Mouse (Mus musculus): ENCODE results near the gene Lrrk1. TPM values are rescaled to one million over a fixed set of nuclear protein-coding genes. Genes with fewer than 3 reads are reported as not detected.

The Lrrk1 gene
- polyA plus RNA-seq, 1 experiment from 2014 or later = 6.7 TPM

DNA sequence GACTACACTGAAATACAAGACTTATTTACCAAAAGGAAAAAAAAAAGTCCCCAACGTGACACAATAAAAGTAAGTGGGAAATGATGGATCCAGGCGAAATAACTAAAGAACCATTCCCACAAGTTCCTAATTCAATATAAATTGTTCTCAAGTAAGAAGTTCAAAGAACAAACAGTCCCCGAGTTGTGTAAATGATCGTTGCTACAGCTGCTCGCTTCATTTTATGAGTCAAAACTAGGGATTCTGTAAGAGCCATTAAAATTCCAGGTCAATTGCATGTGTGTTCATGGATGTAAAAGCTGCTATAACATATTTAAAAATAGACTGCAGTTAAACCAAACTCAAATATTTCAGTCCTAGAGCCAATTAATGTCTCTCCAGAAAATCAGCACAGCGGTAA lies 70.0 kb downstream of the Lrrk1 start:
- Histone ChIP-seq H3K36me3 (ENCODE audit: control insufficient read depth, insufficient read depth) (no peaks in the 10 kb centered on the region; the same call in 1 of the 2 replicates), H3K27ac (ENCODE audit: low read length) (no peak overlapping the region), H3K27me3 (ENCODE audit: control insufficient read depth, insufficient read depth, low read depth, low read length) (no peaks in the 10 kb centered on the region), H3K4me3 (ENCODE audit: low read depth, low read length) (no peak overlapping the region), H3K4me2 (ENCODE audit: low read depth, low read length) (no peak overlapping the region), H3K4me1 (ENCODE audit: control insufficient read depth, low read depth, low read length) (no peaks in the 10 kb centered on the region), H3K9me3 (replicated peaks; ENCODE audit: control insufficient read depth, low read length) (no peaks in the 10 kb centered on the region), H3K9ac (ENCODE audit: low read depth, low read length) (no peak overlapping the region)
- 65% methylated on average over 6 of the region's 6 CpGs for WGBS (ENCODE audit: insufficient replicate concordance)
- no peak for ATAC-seq (ENCODE audit: low read depth)

DNA sequence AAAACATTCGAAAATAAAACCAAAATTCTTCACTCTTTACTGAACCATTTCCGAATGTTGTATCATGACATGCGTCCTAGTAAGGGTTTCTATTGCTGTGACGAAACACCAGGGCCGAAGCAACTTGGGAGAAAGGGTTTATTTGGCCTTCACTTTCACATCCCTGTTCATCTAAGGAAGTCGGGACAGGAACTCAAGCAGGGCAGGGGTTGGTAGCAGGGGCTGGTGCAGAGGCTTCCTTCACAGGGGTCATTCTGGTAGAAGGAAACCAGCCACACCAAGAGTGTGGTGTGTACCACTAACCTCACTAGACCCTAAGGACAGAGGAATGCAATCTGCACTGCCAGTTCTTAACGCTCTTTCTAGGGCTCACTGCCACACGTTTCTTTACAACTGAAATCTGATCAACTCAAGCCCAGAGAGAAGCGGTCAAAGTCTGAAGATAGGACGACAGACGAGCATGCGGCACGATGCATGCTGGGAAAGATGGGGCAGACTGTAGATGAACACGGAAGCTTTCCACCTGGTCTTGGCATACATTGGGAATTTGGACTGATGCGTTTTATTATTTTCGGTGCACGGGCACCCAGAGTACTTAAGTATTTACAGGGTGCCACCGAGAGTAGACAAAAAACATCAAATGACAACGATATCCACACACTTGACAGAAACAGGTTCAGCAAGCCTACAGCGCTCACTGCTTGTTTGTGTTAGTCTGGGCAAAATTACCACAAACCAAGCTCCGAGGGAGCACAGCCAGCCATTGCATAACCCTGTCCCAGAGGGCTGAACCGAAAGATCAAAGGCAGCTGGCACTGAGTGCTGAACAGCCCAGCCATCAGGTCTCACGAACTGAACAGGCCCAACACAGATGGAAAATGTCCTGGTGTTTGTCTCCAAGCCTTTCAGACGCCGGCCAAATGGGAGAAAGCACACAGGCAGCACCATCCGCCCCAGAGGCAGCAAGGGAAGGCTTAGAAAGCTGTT lies 77.2 kb downstream of the Lrrk1 start:
- Histone ChIP-seq H3K27ac (ENCODE audit: low read length) (peak overlapping the region; percentile 76), H3K4me1 (ENCODE audit: control insufficient read depth, low read depth, low read length) (peaks cover 16% of the 10 kb centered on the region), H3K9me3 (replicated peaks; ENCODE audit: control insufficient read depth, low read length) (no peaks in the 10 kb centered on the region), H3K9ac (ENCODE audit: low read depth, low read length) (no peak overlapping the region), H3K4me2 (ENCODE audit: low read depth, low read length) (no peak overlapping the region), H3K4me3 (ENCODE audit: low read depth, low read length) (no peak overlapping the region), H3K36me3 (ENCODE audit: control insufficient read depth, insufficient read depth) (peaks cover 2% of the 10 kb centered on the region; the same call in 1 of the 2 replicates), H3K27me3 (ENCODE audit: control insufficient read depth, insufficient read depth, low read depth, low read length) (no peaks in the 10 kb centered on the region)
- ATAC-seq (ENCODE audit: low read depth) = peak; percentile 62
- 63% methylated on average over 26 of the region's 26 CpGs for WGBS (ENCODE audit: insufficient replicate concordance)

DNA sequence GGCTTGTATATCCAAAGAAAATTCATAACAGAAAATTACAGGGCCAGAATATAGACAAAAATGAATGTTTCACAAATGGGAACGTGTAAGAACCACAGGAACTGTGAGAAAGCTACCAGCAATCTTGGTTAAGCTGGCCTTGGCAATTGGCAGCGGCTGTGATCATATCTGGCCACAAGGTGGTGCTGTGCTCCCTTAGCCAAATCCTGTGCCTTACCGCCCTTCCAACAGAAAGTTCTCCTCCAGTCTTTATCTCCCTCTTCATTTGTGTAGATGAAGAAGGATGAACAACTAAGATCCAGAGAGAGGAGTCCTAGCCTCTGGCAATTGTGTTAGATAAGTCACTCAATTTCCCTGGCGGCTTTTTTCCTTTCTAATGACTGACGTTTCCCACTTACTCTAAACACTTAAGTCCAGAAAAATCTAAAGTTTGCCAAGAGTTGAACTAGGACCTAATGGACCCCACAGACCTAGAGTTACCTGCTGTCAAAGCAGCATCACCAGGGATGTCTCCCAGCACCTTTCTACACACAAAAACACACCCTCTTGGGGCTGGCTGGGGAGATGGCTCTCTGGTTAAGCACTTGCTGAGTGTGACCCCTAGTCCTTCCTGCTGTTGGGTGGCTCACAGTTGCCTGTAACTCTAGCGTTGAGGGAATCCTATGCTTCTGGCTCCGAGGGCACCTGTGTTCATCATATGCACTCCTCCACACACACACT lies 78.0 kb downstream of the Lrrk1 start:
- WGBS (ENCODE audit: insufficient replicate concordance) = 30% methylated on average over 7 of the region's 7 CpGs
- H3K4me3 ChIP-seq (ENCODE audit: low read depth, low read length) = no peak overlapping the region
- ATAC-seq (ENCODE audit: low read depth) = no peak
- H3K9ac ChIP-seq (ENCODE audit: low read depth, low read length) = no peak overlapping the region
- H3K36me3 ChIP-seq (ENCODE audit: control insufficient read depth, insufficient read depth) = peaks cover 2% of the 10 kb centered on the region; the same call in 1 of the 2 replicates
- no peaks in the 10 kb centered on the region for H3K9me3 ChIP-seq (replicated peaks; ENCODE audit: control insufficient read depth, low read length)
- H3K4me2 ChIP-seq (ENCODE audit: low read depth, low read length) = no peak overlapping the region
- H3K4me1 ChIP-seq (ENCODE audit: control insufficient read depth, low read depth, low read length) = peaks cover 16% of the 10 kb centered on the region
- H3K27me3 ChIP-seq (ENCODE audit: control insufficient read depth, insufficient read depth, low read depth, low read length) = no peaks in the 10 kb centered on the region
- H3K27ac ChIP-seq (ENCODE audit: low read length) = peak overlapping the region; percentile 8; the same call in 1 of the 2 replicates

DNA sequence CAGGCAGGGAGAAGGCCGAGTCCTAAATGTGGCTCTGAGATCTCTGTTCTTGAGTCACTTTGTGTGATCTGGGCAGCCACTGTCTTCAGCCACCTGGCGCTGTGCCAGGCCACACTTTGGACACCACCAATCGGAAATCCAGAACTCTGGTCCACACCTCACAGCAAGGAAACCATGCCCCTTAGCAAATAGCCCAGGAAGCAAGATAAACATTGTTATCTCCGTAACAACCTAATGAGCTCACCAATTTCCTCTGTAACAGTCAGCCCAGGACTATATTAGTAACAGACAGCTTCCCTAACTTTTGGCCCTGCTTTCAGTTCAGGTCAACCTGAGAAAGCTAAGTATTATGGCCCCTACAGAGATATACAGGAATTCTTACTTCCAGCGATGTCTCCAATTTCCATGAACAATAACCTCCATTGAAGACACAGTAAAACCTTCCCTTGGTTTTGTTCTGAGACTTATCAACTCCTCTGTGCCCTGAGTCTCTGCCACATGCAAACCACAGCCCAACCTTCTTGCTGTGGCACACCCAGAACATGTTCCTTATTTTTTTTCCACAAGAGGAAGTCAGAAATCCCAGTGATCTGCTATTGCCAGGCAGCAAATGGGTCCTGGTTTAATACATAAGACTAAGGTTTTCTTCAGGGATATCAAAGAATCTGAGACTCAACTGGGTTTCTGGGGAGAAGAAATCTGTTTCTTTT lies 78.8 kb downstream of the Lrrk1 start:
- WGBS (ENCODE audit: insufficient replicate concordance) = 14% methylated on average over 5 of the region's 5 CpGs
- no peak overlapping the region for H3K9ac ChIP-seq (ENCODE audit: low read depth, low read length)
- no peaks in the 10 kb centered on the region for H3K27me3 ChIP-seq (ENCODE audit: control insufficient read depth, insufficient read depth, low read depth, low read length)
- peaks cover 2% of the 10 kb centered on the region; the same call in 1 of the 2 replicates for H3K36me3 ChIP-seq (ENCODE audit: control insufficient read depth, insufficient read depth)
- peak overlapping the region; percentile 8; the same call in 1 of the 2 replicates for H3K27ac ChIP-seq (ENCODE audit: low read length)
- no peaks in the 10 kb centered on the region for H3K9me3 ChIP-seq (replicated peaks; ENCODE audit: control insufficient read depth, low read length)
- H3K4me2 ChIP-seq (ENCODE audit: low read depth, low read length) = no peak overlapping the region
- H3K4me3 ChIP-seq (ENCODE audit: low read depth, low read length) = no peak overlapping the region
- ATAC-seq (ENCODE audit: low read depth) = peak; percentile 82
- peaks cover 16% of the 10 kb centered on the region for H3K4me1 ChIP-seq (ENCODE audit: control insufficient read depth, low read depth, low read length)

DNA sequence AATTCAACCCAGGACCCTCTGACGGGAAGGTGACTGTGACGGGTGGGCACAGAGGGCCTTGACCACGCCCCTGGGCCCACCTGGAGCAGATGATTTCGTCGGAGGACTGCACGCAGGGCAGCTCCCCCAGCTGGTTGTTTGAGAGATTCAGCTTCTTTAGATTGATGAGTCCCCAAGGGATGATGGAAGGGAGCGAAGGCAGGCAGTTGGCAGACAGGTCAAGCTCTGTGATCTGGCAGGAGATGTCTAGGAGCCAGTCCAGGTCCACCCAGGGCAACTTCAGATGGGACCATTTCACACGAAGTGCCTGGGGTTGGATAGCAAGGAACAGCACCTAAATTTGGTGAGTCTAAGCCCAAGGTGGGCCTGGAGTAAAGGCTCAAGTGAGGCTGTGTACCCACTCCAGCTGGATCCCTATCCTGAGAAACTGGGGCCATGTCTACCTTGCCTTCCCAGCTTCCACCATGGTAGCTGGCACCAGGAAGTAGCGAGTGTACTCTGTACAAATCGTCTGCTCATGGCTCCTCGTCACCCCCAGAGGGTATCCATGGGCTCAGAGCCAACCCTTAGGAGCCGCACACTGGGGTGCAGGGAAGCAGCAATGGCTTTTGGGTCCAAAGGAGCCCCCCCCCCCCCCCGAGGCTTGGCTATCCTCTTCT lies 79.4 kb downstream of the Lrrk1 start:
- peak; percentile 7 for ATAC-seq (ENCODE audit: low read depth)
- Histone ChIP-seq H3K9ac (ENCODE audit: low read depth, low read length) (no peak overlapping the region), H3K36me3 (ENCODE audit: control insufficient read depth, insufficient read depth) (peaks cover 2% of the 10 kb centered on the region; the same call in 1 of the 2 replicates), H3K27me3 (ENCODE audit: control insufficient read depth, insufficient read depth, low read depth, low read length) (no peaks in the 10 kb centered on the region), H3K27ac (ENCODE audit: low read length) (no peak overlapping the region; the same call in 1 of the 2 replicates), H3K4me1 (ENCODE audit: control insufficient read depth, low read depth, low read length) (peaks cover 16% of the 10 kb centered on the region), H3K4me2 (ENCODE audit: low read depth, low read length) (no peak overlapping the region), H3K4me3 (ENCODE audit: low read depth, low read length) (no peak overlapping the region), H3K9me3 (replicated peaks; ENCODE audit: control insufficient read depth, low read length) (no peaks in the 10 kb centered on the region)
- WGBS (ENCODE audit: insufficient replicate concordance) = 64% methylated on average over 13 of the region's 13 CpGs

DNA sequence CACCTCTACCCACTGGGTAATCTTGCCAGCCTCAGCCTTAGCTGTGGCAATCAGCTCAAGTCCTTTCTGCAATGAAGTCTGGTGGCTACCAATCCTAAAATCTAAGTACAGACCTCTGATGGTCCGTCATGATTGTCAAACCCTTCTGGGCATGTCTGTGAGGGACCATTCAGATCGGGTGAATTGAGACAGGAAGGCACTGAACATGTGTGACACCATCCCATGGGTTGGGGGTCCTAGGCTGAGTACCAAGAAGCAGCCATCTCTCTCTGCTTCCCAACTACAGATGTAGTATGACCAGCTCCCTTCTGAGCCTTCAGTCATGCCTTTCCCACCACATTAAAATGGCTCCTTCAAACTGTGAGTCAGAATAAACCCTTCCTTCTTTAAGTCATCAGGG lies 80.4 kb downstream of the Lrrk1 start:
- ATAC-seq (ENCODE audit: low read depth) = no peak
- H3K27ac ChIP-seq (ENCODE audit: low read length) = no peak overlapping the region
- WGBS (ENCODE audit: insufficient replicate concordance) = 60% methylated on average over 2 of the region's 2 CpGs
- no peaks in the 10 kb centered on the region for H3K9me3 ChIP-seq (replicated peaks; ENCODE audit: control insufficient read depth, low read length)
- no peaks in the 10 kb centered on the region for H3K27me3 ChIP-seq (ENCODE audit: control insufficient read depth, insufficient read depth, low read depth, low read length)
- H3K4me1 ChIP-seq (ENCODE audit: control insufficient read depth, low read depth, low read length) = peaks cover 16% of the 10 kb centered on the region
- no peak overlapping the region for H3K4me2 ChIP-seq (ENCODE audit: low read depth, low read length)
- peaks cover 2% of the 10 kb centered on the region; the same call in 1 of the 2 replicates for H3K36me3 ChIP-seq (ENCODE audit: control insufficient read depth, insufficient read depth)
- no peak overlapping the region for H3K4me3 ChIP-seq (ENCODE audit: low read depth, low read length)
- H3K9ac ChIP-seq (ENCODE audit: low read depth, low read length) = no peak overlapping the region

DNA sequence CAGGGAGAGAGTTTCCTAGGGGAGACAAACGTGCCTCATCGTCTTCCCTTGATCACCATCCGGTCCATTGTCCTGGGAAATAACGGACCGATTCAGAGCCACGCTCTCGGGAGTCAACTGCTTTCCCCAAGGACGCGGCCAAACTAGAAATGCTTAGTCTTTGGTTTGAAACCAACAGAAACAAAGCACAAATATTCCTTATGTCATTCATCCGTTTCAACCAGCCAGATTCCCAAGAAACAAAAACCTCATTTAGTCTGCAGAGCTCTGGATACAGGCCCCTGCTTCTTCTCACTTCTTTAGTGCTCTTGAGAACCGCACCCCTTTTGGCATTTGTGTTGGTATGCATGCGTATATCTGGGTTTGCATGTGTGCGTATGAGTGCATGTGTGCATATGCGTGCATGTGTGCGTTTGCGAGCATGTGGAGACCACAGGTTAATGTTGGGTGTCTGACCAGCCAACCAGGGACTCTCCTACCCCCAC lies 82.4 kb downstream of the Lrrk1 start:
- H3K27ac ChIP-seq (ENCODE audit: low read length) = no peak overlapping the region
- H3K4me1 ChIP-seq (ENCODE audit: control insufficient read depth, low read depth, low read length) = peaks cover 13% of the 10 kb centered on the region
- no peak overlapping the region for H3K9ac ChIP-seq (ENCODE audit: low read depth, low read length)
- no peaks in the 10 kb centered on the region for H3K9me3 ChIP-seq (replicated peaks; ENCODE audit: control insufficient read depth, low read length)
- no peak overlapping the region for H3K4me2 ChIP-seq (ENCODE audit: low read depth, low read length)
- ATAC-seq (ENCODE audit: low read depth) = no peak
- H3K4me3 ChIP-seq (ENCODE audit: low read depth, low read length) = no peak overlapping the region
- 82% methylated on average over 16 of the region's 16 CpGs for WGBS (ENCODE audit: insufficient replicate concordance)
- H3K36me3 ChIP-seq (ENCODE audit: control insufficient read depth, insufficient read depth) = peaks cover 2% of the 10 kb centered on the region; the same call in 1 of the 2 replicates
- no peaks in the 10 kb centered on the region for H3K27me3 ChIP-seq (ENCODE audit: control insufficient read depth, insufficient read depth, low read depth, low read length)

Measured in liver, embryonic 16.5 days (tissue).